Mouse (Mus musculus) small intestine, adult 10 weeks (tissue): ENCODE results near the gene Slc25a51. TPM values are rescaled to one million over a fixed set of nuclear protein-coding genes. Genes with fewer than 3 reads are reported as not detected.

Experiments used
- polyA plus RNA-seq: library from polyadenylated mRNA; stranded (reverse); fragments of 350-450 nt; fragmentation: Illumina TruSeq; extraction: RNeasy Lipid Tissue Mini Kit (QIAGEN cat#74804); gene quantifications from one replicate; pipeline ENCODE4 v1.2.3, GENCODE M21; 2014; ENCODE audit warnings: low replicate concordance

Slc25a51 gene
- 75.8 TPM for polyA plus RNA-seq

DNA sequence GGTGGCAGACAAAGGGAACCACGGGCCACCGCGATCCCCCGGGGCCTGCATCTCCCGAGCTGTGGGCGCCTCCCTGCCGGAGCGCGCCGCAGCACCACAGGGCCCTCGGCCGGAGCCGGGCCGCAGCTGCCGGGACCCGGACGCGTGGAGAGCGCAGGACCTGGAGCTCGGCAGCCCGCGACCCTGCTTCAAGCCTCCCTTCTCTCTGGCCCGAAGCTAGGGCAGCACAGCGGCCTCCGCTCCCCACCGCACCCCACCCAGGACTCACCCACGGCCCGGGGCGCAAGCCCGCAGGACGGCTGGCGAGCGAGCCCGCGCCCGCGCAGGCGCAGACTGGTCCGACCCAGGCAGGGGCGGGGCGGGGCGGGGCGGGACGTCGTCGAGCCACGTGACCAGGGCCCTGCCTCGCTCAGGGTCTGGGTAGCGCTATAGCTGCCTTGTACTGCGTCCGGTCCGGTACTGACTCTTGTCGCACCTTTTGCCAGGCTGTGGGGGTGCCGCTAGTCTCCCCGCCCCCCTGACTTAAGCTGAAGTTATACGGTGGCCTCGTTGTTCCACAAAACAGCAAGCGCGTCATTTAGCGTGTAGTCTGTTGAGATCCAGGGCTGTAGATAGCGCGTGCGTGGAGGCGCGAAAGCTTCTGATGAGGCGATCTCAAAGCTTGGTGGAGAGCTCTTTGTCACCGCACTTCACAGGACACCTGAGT, at the start of gene Slc25a51:
TSS of gene Slc25a51 (minus strand) at position 340 of the 706 bp plus-strand sequence.

Other genes with a start within 250 kb of the Slc25a51 start
- gene Frmpd1, start 223.9 kb downstream of the Slc25a51 start, polyA plus RNA-seq: not detected
- gene Trmt10b, start 111.6 kb downstream of the Slc25a51 start, polyA plus RNA-seq: 8.7 TPM
- 23.3 TPM for gene Dcaf10, start 66.7 kb downstream of the Slc25a51 start, polyA plus RNA-seq
- gene Exosc3, start 66.0 kb downstream of the Slc25a51 start, polyA plus RNA-seq: 49.9 TPM
- gene Shb, start 123.7 kb upstream of the Slc25a51 start, polyA plus RNA-seq: 4.3 TPM